Mouse (Mus musculus) lung, postnatal 0 days (tissue): ENCODE results near the gene Plekhh3. TPM values are rescaled to one million over a fixed set of nuclear protein-coding genes. Genes with fewer than 3 reads are reported as not detected.
"Not testable (repeated sequence)": the region's sequence is repeated elsewhere in the genome, so short reads cannot be mapped to it uniquely, and the experiment has no call there.

Experiments used
- ATAC-seq: fragments of 200-750 bp; cut with Nextera tagmentation; 2 replicates; pipeline ENCODE4 v1.8.0; 2017; ENCODE audit warnings: moderate library complexity
- DNase-seq: peaks from one replicate; pipeline ENCODE4 v3.0.0-alpha.2; 2016; ENCODE audit warnings: low spot score
- H3K27ac ChIP-seq: fragments of 300-500 bp; sonication (generic); 2 replicates; pipeline ENCODE4 v1.5.1; 2014; ENCODE audit warnings: antibody characterized with exemption, mild to moderate bottlenecking, low read length, mixed read lengths
- H3K27me3 ChIP-seq: fragments of 300-500 bp; sonication (generic); replicated peaks from 2 replicates; pipeline ENCODE4 v1.6.1; 2014; ENCODE audit warnings: low read length, mixed read lengths; ENCODE audit not compliant: insufficient read depth
- H3K36me3 ChIP-seq: fragments of 300-500 bp; sonication (generic); 2 replicates; pipeline ENCODE4 v1.6.1; 2014; ENCODE audit warnings: low read length, mixed read lengths; ENCODE audit not compliant: insufficient read depth
- H3K4me1 ChIP-seq: fragments of 300-500 bp; sonication (generic); 2 replicates; pipeline ENCODE4 v1.6.1; 2014; ENCODE audit warnings: antibody characterized with exemption, low read depth, low read length, mixed read lengths; ENCODE audit not compliant: insufficient read depth
- H3K4me2 ChIP-seq: fragments of 300-500 bp; sonication (generic); replicated peaks from 2 replicates; pipeline ENCODE4 v1.6.1; 2014; ENCODE audit warnings: low read depth, mild to moderate bottlenecking, low read length, moderate library complexity, mixed read lengths
- H3K4me3 ChIP-seq: fragments of 300-500 bp; sonication (generic); 2 replicates; pipeline ENCODE4 v1.5.1; 2014; ENCODE audit warnings: low read depth, low read length
- H3K9ac ChIP-seq: fragments of 300-500 bp; sonication (generic); replicated peaks from 2 replicates; pipeline ENCODE4 v1.6.1; 2014; ENCODE audit warnings: low read depth, mild to moderate bottlenecking
- H3K9me3 ChIP-seq: fragments of 300-500 bp; sonication (generic); 2 replicates; pipeline ENCODE4 v1.6.1; 2016; ENCODE audit warnings: low read length, mixed read lengths
- CTCF ChIP-seq: IDR thresholded peaks from 2 replicates; pipeline ENCODE4 v1.5.1; 2016; ENCODE audit warnings: antibody characterized with exemption, mild to moderate bottlenecking
- EP300 ChIP-seq: IDR thresholded peaks from 2 replicates; pipeline ENCODE4 v1.6.1; 2016; ENCODE audit warnings: antibody characterized with exemption, mild to moderate bottlenecking, control low read depth
- WGBS: fragments of 180-500 bp; shearing (Covaris S2); extraction: QIAGEN DNeasy Blood & Tissue Kit; methylation state at CpG from one replicate; pipeline ENCODE4 v1.1.7; 2014; 5-methylcytosine and 5-hydroxymethylcytosine counted together
- polyA plus RNA-seq: library from polyadenylated mRNA; unstranded; fragments of >200 nt; fragmentation: Nextera tagmentation; extraction: Ambion mirVana; gene quantifications from 2 replicates; pipeline ENCODE4 v1.2.1, GENCODE M21; 2015

Plekhh3 gene
- polyA plus RNA-seq, 1 experiment from 2014 or later, result 14.2 TPM

GRCm38 (mm10) chr11:101127075-101127474 lies 44.1 kb downstream of the Plekhh3 start:
- 67% methylated on average over 1 of the region's 1 CpGs for WGBS
- no peak for DNase-seq
- H3K36me3 ChIP-seq, result no peaks in the 10 kb centered on the region; the same call in 1 of the 2 replicates

GRCm38 (mm10) chr11:101125008-101125407 lies 46.1 kb downstream of the Plekhh3 start:
- H3K9me3 ChIP-seq, result not testable (repeated sequence)

More at GRCm38 (mm10) chr11:101127075-101127474, 44.1 kb downstream of the Plekhh3 start:
- ATAC-seq, result no peak
- no peak overlapping the region for H3K4me3 ChIP-seq
- no peak overlapping the region for H3K4me2 ChIP-seq
- no peaks in the 10 kb centered on the region for H3K9me3 ChIP-seq
- H3K27me3 ChIP-seq, result no peaks in the 10 kb centered on the region
- TF ChIP-seq CTCF (peak; percentile 33; the same call in 1 of the 2 replicates), EP300 (no peak)
- H3K4me1 ChIP-seq, result no peaks in the 10 kb centered on the region
- no peak overlapping the region for H3K27ac ChIP-seq
- no peak overlapping the region for H3K9ac ChIP-seq

GRCm38 (mm10) chr11:101124494-101124893 lies 46.7 kb downstream of the Plekhh3 start:
- ATAC-seq, H3K9ac ChIP-seq, H3K27ac ChIP-seq, H3K4me2 ChIP-seq, H3K9me3 ChIP-seq, H3K4me3 ChIP-seq, H3K27me3 ChIP-seq, DNase-seq, H3K4me1 ChIP-seq, H3K36me3 ChIP-seq: not testable (repeated sequence)
- WGBS, result 89% methylated on average over 8 of the region's 8 CpGs

More at GRCm38 (mm10) chr11:101125008-101125407, 46.1 kb downstream of the Plekhh3 start:
- 97% methylated on average over 5 of the region's 9 CpGs for WGBS
- not testable (repeated sequence) for H3K4me3 ChIP-seq, H3K36me3 ChIP-seq, ATAC-seq, H3K4me1 ChIP-seq, H3K9ac ChIP-seq, H3K27ac ChIP-seq, DNase-seq, H3K4me2 ChIP-seq, H3K27me3 ChIP-seq

GRCm38 (mm10) chr11:101120545-101121188 lies 50.5 kb downstream of the Plekhh3 start:
- ATAC-seq, result no peak
- Histone ChIP-seq H3K4me1 (peaks cover 16% of the 10 kb centered on the region; the same call in 1 of the 2 replicates), H3K4me3 (peak overlapping the region; percentile 80), H3K9ac (peak overlapping the region; percentile 37), H3K36me3 (no peaks in the 10 kb centered on the region), H3K4me2 (peak overlapping the region; percentile 87), H3K27me3 (no peaks in the 10 kb centered on the region), H3K27ac (peak overlapping the region; percentile 75), H3K9me3 (no peaks in the 10 kb centered on the region)
- WGBS, result 13% methylated on average over 19 of the region's 19 CpGs
- TF ChIP-seq CTCF, result no peak
- TF ChIP-seq EP300, result no peak
- DNase-seq, result no peak

DNA sequence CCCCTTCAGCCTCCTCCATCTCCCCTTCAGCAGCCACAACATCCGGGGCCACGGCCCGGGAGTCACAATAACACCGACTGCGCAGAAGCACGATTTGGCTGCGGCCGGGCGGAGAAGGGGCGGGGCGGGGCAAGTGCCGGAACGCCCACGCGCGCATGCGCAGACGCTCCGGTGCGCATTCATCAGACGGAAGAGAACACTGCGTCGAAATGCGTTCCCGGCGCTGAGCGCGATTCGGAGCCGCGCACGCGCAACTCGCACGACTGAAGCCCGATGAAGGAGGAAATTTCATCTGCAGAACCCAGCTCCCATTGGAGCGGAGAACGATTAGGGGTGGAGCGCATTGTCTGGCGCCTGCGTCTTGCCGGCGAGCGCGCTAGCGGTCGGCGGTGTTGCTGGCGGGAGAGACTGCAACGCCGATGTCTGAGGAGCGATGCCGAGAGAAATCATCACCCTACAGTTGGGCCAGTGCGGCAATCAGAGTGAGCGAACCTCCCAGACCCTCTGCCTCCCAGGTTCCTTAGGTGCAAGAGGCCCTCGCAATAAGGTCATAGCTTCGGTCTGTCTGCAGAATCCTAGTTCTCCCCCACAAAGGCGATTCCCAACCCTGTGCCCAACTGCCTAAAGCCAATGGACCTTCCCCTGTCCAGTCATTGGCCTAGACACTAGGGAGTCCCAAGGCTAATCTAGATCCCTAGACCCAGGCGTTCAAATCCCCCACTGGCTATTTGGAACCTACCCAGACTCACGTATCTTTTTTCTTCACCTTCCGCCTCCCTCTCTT lies 51.2 kb downstream of the Plekhh3 start, which contains the start of the genes Retreg3 and Tubg1:
Gene Retreg3, minus strand, starts transcription at position 133 of the 784 bp plus-strand sequence.
Gene Tubg1, plus strand, starts transcription at position 178 of the 784 bp plus-strand sequence.
- H3K9me3 ChIP-seq, result no peaks in the 10 kb centered on the region
- 2% methylated on average over 61 of the region's 61 CpGs for WGBS
- H3K9ac ChIP-seq, result peak within 1 kb of the TSS; percentile 88
- peak within 1 kb of the TSS; percentile 87 for H3K4me2 ChIP-seq
- ATAC-seq (peak; percentile 96), DNase-seq (peak; percentile 100)
- H3K36me3 ChIP-seq, result no peaks in the 10 kb centered on the region
- peaks cover 16% of the 10 kb centered on the region; the same call in 1 of the 2 replicates for H3K4me1 ChIP-seq
- H3K27me3 ChIP-seq, result no peaks in the 10 kb centered on the region
- peak within 1 kb of the TSS; percentile 89 for H3K27ac ChIP-seq
- TF ChIP-seq EP300 (no peak), CTCF (no peak)
- peak within 1 kb of the TSS; percentile 80 for H3K4me3 ChIP-seq

DNA sequence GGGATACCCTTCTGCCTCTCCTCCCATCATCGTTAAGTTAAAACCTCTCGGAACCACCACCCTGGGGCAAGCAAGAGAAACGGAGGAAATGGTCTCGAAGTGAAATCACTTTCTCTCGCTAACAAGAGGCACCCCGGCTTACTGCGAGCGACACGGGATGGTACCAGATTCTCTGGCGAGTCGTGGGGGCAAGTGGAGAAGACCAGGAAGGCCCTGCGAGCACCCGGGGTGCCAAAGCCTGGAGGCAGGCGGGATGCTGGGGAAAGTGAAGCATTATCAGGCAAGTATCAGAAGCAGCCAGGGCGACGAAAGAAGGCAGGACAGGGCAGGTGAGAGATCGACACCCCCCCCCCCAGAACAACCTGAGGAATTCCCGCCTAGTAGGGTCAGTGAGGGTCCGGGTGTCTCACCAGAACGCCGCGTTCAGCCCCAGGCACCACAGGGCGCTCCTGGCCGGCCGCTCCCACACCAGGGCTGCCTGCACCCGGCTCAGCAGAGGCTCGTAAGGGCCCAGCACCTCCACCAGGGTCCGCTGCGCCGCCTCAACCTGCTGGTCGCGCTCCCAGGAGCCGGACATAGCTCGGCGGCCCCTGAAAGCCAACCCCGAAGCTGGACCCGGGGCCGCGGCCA lies 51.9 kb downstream of the Plekhh3 start:
- ATAC-seq, result peak; percentile 74

More for the DNA sequence above, 51.9 kb downstream of the Plekhh3 start:
- Histone ChIP-seq H3K4me1 (peaks cover 16% of the 10 kb centered on the region; the same call in 1 of the 2 replicates), H3K4me2 (peak overlapping the region; percentile 86), H3K9ac (peak overlapping the region; percentile 88), H3K9me3 (no peaks in the 10 kb centered on the region), H3K36me3 (no peaks in the 10 kb centered on the region), H3K4me3 (peak overlapping the region; percentile 80), H3K27me3 (no peaks in the 10 kb centered on the region), H3K27ac (peak overlapping the region; percentile 89)
- 1% methylated on average over 36 of the region's 39 CpGs for WGBS
- DNase-seq, result peak; percentile 24
- TF ChIP-seq EP300, result no peak
- TF ChIP-seq CTCF, result peak; percentile 64
